In genomic region chr5:110535964-110536363, GRCm38 (mm10) we compare ENCODE assay signal across 29 mouse cellular contexts. TPM values are rescaled to one million over a fixed set of nuclear protein-coding genes. Genes with fewer than 3 reads are reported as not detected.
"Had no signal": no experiment of that assay in that cellular context is flagged by ENCODE, and none has a peak within 500 bp of the region (broad histone marks: within the 10 kb centered on the region; RNA-seq: fewer than 3 reads in every experiment).

No protein-coding gene starts in this region.

- H3K36me3 ChIP-seq: heart, embryonic 13.5 days; heart, embryonic 15.5 days; hindbrain, embryonic 10.5 days; hindbrain, embryonic 12.5 days; hindbrain, embryonic 15.5 days; intestine, embryonic 15.5 days; limb, embryonic 10.5 days; limb, embryonic 12.5 days had no signal

- H3K27ac ChIP-seq: gastrocnemius, adult 2 months; heart, adult 2 months; heart, embryonic 13.5 days; heart, embryonic 15.5 days; hindbrain, embryonic 10.5 days; hindbrain, embryonic 12.5 days; hindbrain, embryonic 15.5 days; intestine, embryonic 15.5 days; layer of hippocampus, adult 2 months; left cerebral cortex, adult 2 months; limb, embryonic 10.5 days; limb, embryonic 12.5 days had no signal

- H3K9ac ChIP-seq: heart, embryonic 13.5 days; heart, embryonic 15.5 days; hindbrain, embryonic 12.5 days; hindbrain, embryonic 15.5 days; intestine, embryonic 15.5 days; limb, embryonic 12.5 days had no signal

- H3K4me3 ChIP-seq: gastrocnemius, adult 2 months; heart, adult 2 months; heart, embryonic 13.5 days; heart, embryonic 15.5 days; hindbrain, embryonic 10.5 days; hindbrain, embryonic 12.5 days; hindbrain, embryonic 15.5 days; intestine, embryonic 15.5 days; layer of hippocampus, adult 2 months; left cerebral cortex, adult 2 months; limb, embryonic 10.5 days; limb, embryonic 12.5 days had no signal

- H3K4me2 ChIP-seq: heart, embryonic 11.5 days; heart, embryonic 13.5 days; heart, embryonic 15.5 days; hindbrain, embryonic 12.5 days; hindbrain, embryonic 15.5 days; intestine, embryonic 15.5 days; limb, embryonic 12.5 days; liver, embryonic 11.5 days had no signal

- ATAC-seq: inflammation-experienced regulatory T-cells, adult 6 months; intestine, embryonic 15.5 days; intestine, postnatal 0 days had no signal

- H3K9me3 ChIP-seq: heart, embryonic 15.5 days; hindbrain, embryonic 10.5 days; hindbrain, embryonic 15.5 days; intestine, embryonic 15.5 days; limb, embryonic 10.5 days had no signal

- H3K4me1 ChIP-seq: heart, embryonic 13.5 days; heart, embryonic 15.5 days; hindbrain, embryonic 10.5 days; hindbrain, embryonic 12.5 days; hindbrain, embryonic 15.5 days; intestine, embryonic 15.5 days; limb, embryonic 12.5 days had no signal

- H3K27me3 ChIP-seq: hindbrain, embryonic 15.5 days had no signal

- DNase-seq: gastrocnemius, adult 2 months; gastrocnemius, postnatal 10 days; gastrocnemius, postnatal 25 days; heart, adult 2 months; heart, postnatal 4 days; kidney, adult 18-20 months; kidney, adult 8-10 months; kidney, postnatal 10 days; kidney, postnatal 25 days; kidney, postnatal 4 days; liver had no signal

RNA-seq across cellular contexts. Expression of gene Galnt9, which starts 8.2 kb away (rescaled TPM):
- total RNA-seq: gastrocnemius, adult 2 months; gastrocnemius, postnatal 25 days; granulocyte monocyte progenitor cell, adult 5-6 weeks; heart, adult 2 months; heart, postnatal 25 days; heart, postnatal 4 days had no signal
- polyA plus RNA-seq: heart, embryonic 11.5 days; heart, embryonic 13.5 days; heart, postnatal 0 days; kidney, embryonic 14.5 days; limb, embryonic 10.5 days had no signal
